Mouse (Mus musculus): ENCODE data around the gene Zfp598. TPM values are rescaled to one million over a fixed set of nuclear protein-coding genes. Genes with fewer than 3 reads are reported as not detected.

Gene Zfp598
- polyA plus RNA-seq, 1 experiment from 2014 or later = 20.9 TPM

GRCm38 (mm10) chr17:24725637-24726390 is 56.3 kb downstream of the Zfp598 start:
- Histone ChIP-seq H3K4me3 (no peak overlapping the region), H3K36me3 (peaks cover 18% of the 10 kb centered on the region), H3K27me3 (0 out of 2 replicates have a peak, but pooled peaks cover 10% of the 10 kb centered on the region), H3K9ac (no peak overlapping the region), H3K27ac (replicated peaks) (no peak overlapping the region), H3K9me3 (no peaks in the 10 kb centered on the region), H3K4me1 (replicated peaks) (peaks cover 28% of the 10 kb centered on the region), H3K4me2 (no peak overlapping the region)
- no peak for ATAC-seq (ENCODE audit: low read depth)
- 79% methylated on average over 3 of the region's 3 CpGs for WGBS

GRCm38 (mm10) chr17:24727618-24728017 is 58.1 kb downstream of the Zfp598 start, which contains the start of gene Rpl3l:
Gene Rpl3l, plus strand, starts transcription at chr17:24727820.
- Histone ChIP-seq H3K4me3 (no peak within 1 kb of the TSS), H3K27ac (replicated peaks) (no peak within 1 kb of the TSS), H3K9me3 (no peaks in the 10 kb centered on the region), H3K27me3 (peaks cover 10% of the 10 kb centered on the region; the same call in 1 of the 2 replicates), H3K4me2 (no peak within 1 kb of the TSS), H3K36me3 (peaks cover 1% of the 10 kb centered on the region), H3K9ac (no peak within 1 kb of the TSS), H3K4me1 (replicated peaks) (peaks cover 12% of the 10 kb centered on the region)
- WGBS = 80% methylated on average over 2 of the region's 2 CpGs
- no peak for ATAC-seq (ENCODE audit: low read depth)

- Histone ChIP-seq H3K4me1 (replicated peaks) (peaks cover 6% of the 10 kb centered on the region), H3K27me3 (peaks cover 10% of the 10 kb centered on the region; the same call in 1 of the 2 replicates), H3K4me3 (no peak overlapping the region), H3K36me3 (no peaks in the 10 kb centered on the region), H3K27ac (replicated peaks) (no peak overlapping the region), H3K9me3 (no peaks in the 10 kb centered on the region), H3K4me2 (no peak overlapping the region), H3K9ac (no peak overlapping the region)
- WGBS = 77% methylated on average over 17 of the region's 17 CpGs
- ATAC-seq (ENCODE audit: low read depth) = no peak
These were observed 58.7 kb downstream of the Zfp598 start for GRCm38 (mm10) chr17:24728184-24728583.

- Histone ChIP-seq H3K4me2 (no peak overlapping the region), H3K4me1 (replicated peaks) (no peaks in the 10 kb centered on the region), H3K9ac (no peak overlapping the region), H3K36me3 (no peaks in the 10 kb centered on the region), H3K27ac (replicated peaks) (no peak overlapping the region), H3K4me3 (no peak overlapping the region), H3K27me3 (peaks cover 10% of the 10 kb centered on the region), H3K9me3 (no peaks in the 10 kb centered on the region)
- 79% methylated on average over 6 of the region's 6 CpGs for WGBS
- ATAC-seq (ENCODE audit: low read depth) = no peak
These were observed 59.6 kb downstream of the Zfp598 start for GRCm38 (mm10) chr17:24729067-24729466.

- Histone ChIP-seq H3K4me3 (no peak overlapping the region), H3K9me3 (no peaks in the 10 kb centered on the region), H3K36me3 (no peaks in the 10 kb centered on the region), H3K4me2 (no peak overlapping the region), H3K27ac (replicated peaks) (no peak overlapping the region), H3K27me3 (peaks cover 10% of the 10 kb centered on the region), H3K9ac (no peak overlapping the region), H3K4me1 (replicated peaks) (peaks cover 4% of the 10 kb centered on the region)
- 82% methylated on average over 14 of the region's 14 CpGs for WGBS
- no peak for ATAC-seq (ENCODE audit: low read depth)
These were observed 61.3 kb downstream of the Zfp598 start for GRCm38 (mm10) chr17:24730787-24731186.

Other genes starting within 250 kb of the Zfp598 start
- 57.6 and 61.2 TPM in 2 replicates for gene Eci1, start 243.0 kb upstream of the Zfp598 start, polyA plus RNA-seq (2015; fragmentation: Nextera tagmentation; extraction: Ambion mirVana)
- gene Dnase1l2, start 226.6 kb upstream of the Zfp598 start, polyA plus RNA-seq (2015; fragmentation: Nextera tagmentation; extraction: Ambion mirVana) = 5.5 and 6.5 TPM in 2 replicates
- gene E4f1, start 199.4 kb upstream of the Zfp598 start, polyA plus RNA-seq (2015; fragmentation: Nextera tagmentation; extraction: Ambion mirVana) = 39.7 and 41.6 TPM in 2 replicates
- gene Pgp, start 199.3 kb upstream of the Zfp598 start, polyA plus RNA-seq (2015; fragmentation: Nextera tagmentation; extraction: Ambion mirVana) = 54.9 and 57.4 TPM in 2 replicates
- gene Bricd5, start 195.8 kb upstream of the Zfp598 start, polyA plus RNA-seq (2015; fragmentation: Nextera tagmentation; extraction: Ambion mirVana) = not detected in 2 replicates
- gene Mlst8, start 190.6 kb upstream of the Zfp598 start, polyA plus RNA-seq (2015; fragmentation: Nextera tagmentation; extraction: Ambion mirVana) = 35.7 and 36.2 TPM in 2 replicates
- 35.0 and 35.3 TPM in 2 replicates for gene Caskin1, start 181.1 kb upstream of the Zfp598 start, polyA plus RNA-seq (2015; fragmentation: Nextera tagmentation; extraction: Ambion mirVana)
- 70.1 and 82.9 TPM in 2 replicates for gene Traf7, start 141.7 kb upstream of the Zfp598 start, polyA plus RNA-seq (2015; fragmentation: Nextera tagmentation; extraction: Ambion mirVana)
- 1.5 and 1.6 TPM in 2 replicates for gene Rab26, start 135.5 kb upstream of the Zfp598 start, polyA plus RNA-seq (2015; fragmentation: Nextera tagmentation; extraction: Ambion mirVana)
- 20.1 and 22.9 TPM in 2 replicates for gene Pkd1, start 119.9 kb upstream of the Zfp598 start, polyA plus RNA-seq (2015; fragmentation: Nextera tagmentation; extraction: Ambion mirVana)
- 62.5 and 73.0 TPM in 2 replicates for gene Tsc2, start 37.1 kb upstream of the Zfp598 start, polyA plus RNA-seq (2015; fragmentation: Nextera tagmentation; extraction: Ambion mirVana)
- 7.4 and 9.7 TPM in 2 replicates for gene Nthl1, start 37.0 kb upstream of the Zfp598 start, polyA plus RNA-seq (2015; fragmentation: Nextera tagmentation; extraction: Ambion mirVana)
- 35.4 and 42.6 TPM in 2 replicates for gene Slc9a3r2, start 19.4 kb upstream of the Zfp598 start, polyA plus RNA-seq (2015; fragmentation: Nextera tagmentation; extraction: Ambion mirVana)
- not detected in 2 replicates for gene Npw, start 11.2 kb upstream of the Zfp598 start, polyA plus RNA-seq (2015; fragmentation: Nextera tagmentation; extraction: Ambion mirVana)
- gene Syngr3, start 20.3 kb downstream of the Zfp598 start, polyA plus RNA-seq (2015; fragmentation: Nextera tagmentation; extraction: Ambion mirVana) = 94.2 and 114 TPM in 2 replicates
- 34.3 and 39.6 TPM in 2 replicates for gene Gfer, start 26.5 kb downstream of the Zfp598 start, polyA plus RNA-seq (2015; fragmentation: Nextera tagmentation; extraction: Ambion mirVana)
- 1.1 and 1.5 TPM in 2 replicates for gene Noxo1, start 26.5 kb downstream of the Zfp598 start, polyA plus RNA-seq (2015; fragmentation: Nextera tagmentation; extraction: Ambion mirVana)
- 58.4 and 64.0 TPM in 2 replicates for gene Tbl3, start 38.0 kb downstream of the Zfp598 start, polyA plus RNA-seq (2015; fragmentation: Nextera tagmentation; extraction: Ambion mirVana)
- 0.18 TPM in 1 of 2 replicates, not detected in the other for gene Rnf151, start 48.4 kb downstream of the Zfp598 start, polyA plus RNA-seq (2015; fragmentation: Nextera tagmentation; extraction: Ambion mirVana)
- gene Rps2, start 48.4 kb downstream of the Zfp598 start, polyA plus RNA-seq (2015; fragmentation: Nextera tagmentation; extraction: Ambion mirVana) = 759 and 773 TPM in 2 replicates
- gene Ndufb10, start 54.8 kb downstream of the Zfp598 start, polyA plus RNA-seq (2015; fragmentation: Nextera tagmentation; extraction: Ambion mirVana) = 261 and 273 TPM in 2 replicates
- gene Rpl3l, start 58.1 kb downstream of the Zfp598 start, polyA plus RNA-seq (2015; fragmentation: Nextera tagmentation; extraction: Ambion mirVana) = not detected in 2 replicates
- 26.5 and 29.4 TPM in 2 replicates for gene Msrb1, start 67.0 kb downstream of the Zfp598 start, polyA plus RNA-seq (2015; fragmentation: Nextera tagmentation; extraction: Ambion mirVana)
- gene Hs3st6, start 83.3 kb downstream of the Zfp598 start, polyA plus RNA-seq (2015; fragmentation: Nextera tagmentation; extraction: Ambion mirVana) = 0.39 and 0.59 TPM in 2 replicates
- gene Meiob, start 134.6 kb downstream of the Zfp598 start, polyA plus RNA-seq (2015; fragmentation: Nextera tagmentation; extraction: Ambion mirVana) = not detected in 2 replicates
- 55.7 and 59.0 TPM in 2 replicates for gene Hagh, start 170.5 kb downstream of the Zfp598 start, polyA plus RNA-seq (2015; fragmentation: Nextera tagmentation; extraction: Ambion mirVana)
- gene Fahd1, start 180.7 kb downstream of the Zfp598 start, polyA plus RNA-seq (2015; fragmentation: Nextera tagmentation; extraction: Ambion mirVana) = 21.1 and 22.3 TPM in 2 replicates
- gene Igfals, start 196.3 kb downstream of the Zfp598 start, polyA plus RNA-seq (2015; fragmentation: Nextera tagmentation; extraction: Ambion mirVana) = 0.39 TPM in 1 of 2 replicates, not detected in the other
- gene Nubp2, start 216.7 kb downstream of the Zfp598 start, polyA plus RNA-seq (2015; fragmentation: Nextera tagmentation; extraction: Ambion mirVana) = 63.5 and 76.1 TPM in 2 replicates
- 64.6 and 74.2 TPM in 2 replicates for gene Spsb3, start 217.0 kb downstream of the Zfp598 start, polyA plus RNA-seq (2015; fragmentation: Nextera tagmentation; extraction: Ambion mirVana)
- gene Eme2, start 225.4 kb downstream of the Zfp598 start, polyA plus RNA-seq (2015; fragmentation: Nextera tagmentation; extraction: Ambion mirVana) = 32.7 and 36.3 TPM in 2 replicates
- gene Mrps34, start 225.4 kb downstream of the Zfp598 start, polyA plus RNA-seq (2015; fragmentation: Nextera tagmentation; extraction: Ambion mirVana) = 71.1 and 85.7 TPM in 2 replicates
- 86.0 and 89.0 TPM in 2 replicates for gene Nme3, start 226.8 kb downstream of the Zfp598 start, polyA plus RNA-seq (2015; fragmentation: Nextera tagmentation; extraction: Ambion mirVana)

All from neural tube, embryonic 13.5 days (tissue).